Mouse (Mus musculus) urinary bladder, adult 2 months (tissue): ENCODE results near the gene Galnt15. TPM values are rescaled to one million over a fixed set of nuclear protein-coding genes. Genes with fewer than 3 reads are reported as not detected.

ENCODE experiments used
- DNase-seq: peaks from one replicate; pipeline ENCODE4 v3.0.0; 2022; ENCODE audit warnings: low spot score
- polyA plus RNA-seq: library from polyadenylated mRNA; depleted of rRNA; stranded (reverse); fragments of >200 nt; gene quantifications from 2 replicates; pipeline ENCODE4 v1.2.3, GENCODE M21; 2012; rRNA removed

Gene Galnt15
- 14.0 and 20.8 TPM in 2 replicates for polyA plus RNA-seq

DNA sequence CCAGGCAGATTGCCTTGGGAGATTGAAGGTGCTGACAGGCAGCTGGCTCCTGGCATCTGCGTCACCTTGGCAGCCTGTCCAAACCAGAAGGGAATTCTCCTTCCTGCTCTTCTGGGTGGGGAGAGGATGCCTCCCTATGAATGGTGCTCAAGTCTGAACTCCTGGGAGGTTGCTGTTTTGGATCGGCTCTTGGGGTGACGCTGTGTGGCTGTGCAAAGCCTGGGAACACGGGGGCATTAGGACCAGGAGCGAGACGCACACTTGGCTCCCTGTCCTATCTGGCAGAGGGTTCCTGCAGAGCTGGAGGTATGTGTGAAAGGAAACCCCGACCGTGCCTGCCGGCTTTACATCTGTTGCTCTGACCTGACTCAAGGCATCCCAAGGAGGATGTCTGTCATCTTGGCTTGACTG lies at the start of gene Galnt15:
Gene Galnt15 (plus strand): TSS at position 309 of the 411 bp plus-strand sequence.
- DNase-seq = no peak

DNA sequence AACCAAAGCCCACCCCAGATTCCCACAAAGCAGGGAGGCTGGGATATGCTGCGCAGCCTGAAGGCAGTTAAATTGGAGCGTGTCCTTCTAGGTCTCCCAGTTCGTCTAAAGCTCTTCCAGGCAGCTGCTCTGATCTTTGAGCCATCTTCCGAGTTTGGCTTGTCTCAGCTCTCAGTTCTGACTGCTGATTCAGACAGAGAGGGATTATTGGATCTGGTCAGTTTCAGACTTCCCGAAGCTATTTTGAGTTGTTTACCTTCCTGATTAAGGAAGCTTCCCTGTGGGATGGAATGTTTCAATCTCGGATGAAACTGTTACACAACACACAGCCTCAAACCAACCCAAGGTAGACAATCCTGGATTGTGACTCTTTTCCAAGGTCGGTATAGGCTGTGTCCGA lies 34.8 kb upstream of the Galnt15 start:
- DNase-seq = no peak

DNA sequence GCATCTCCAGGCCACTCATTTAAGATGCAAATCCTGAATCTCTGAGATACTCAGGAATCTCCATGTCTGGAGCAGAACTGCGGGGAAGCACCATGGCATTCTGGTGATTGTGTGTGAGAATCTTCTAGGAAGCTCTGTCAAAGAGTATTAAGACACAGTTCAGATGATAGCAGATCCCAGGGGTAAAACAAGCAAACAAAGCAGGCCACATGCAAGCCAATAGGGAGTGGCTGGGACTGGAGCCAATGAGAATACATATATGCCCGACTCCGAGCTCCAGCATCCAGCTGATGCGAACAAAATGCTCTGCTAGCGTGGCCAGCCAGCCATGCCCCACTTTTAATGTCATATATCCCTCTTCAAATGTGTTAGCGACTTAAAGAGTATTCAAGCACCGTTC lies 27.8 kb upstream of the Galnt15 start:
- no peak for DNase-seq

- DNase-seq = no peak
Observed at GRCm38 (mm10) chr14:32002502-32003338, 26.1 kb upstream of the Galnt15 start.

DNA sequence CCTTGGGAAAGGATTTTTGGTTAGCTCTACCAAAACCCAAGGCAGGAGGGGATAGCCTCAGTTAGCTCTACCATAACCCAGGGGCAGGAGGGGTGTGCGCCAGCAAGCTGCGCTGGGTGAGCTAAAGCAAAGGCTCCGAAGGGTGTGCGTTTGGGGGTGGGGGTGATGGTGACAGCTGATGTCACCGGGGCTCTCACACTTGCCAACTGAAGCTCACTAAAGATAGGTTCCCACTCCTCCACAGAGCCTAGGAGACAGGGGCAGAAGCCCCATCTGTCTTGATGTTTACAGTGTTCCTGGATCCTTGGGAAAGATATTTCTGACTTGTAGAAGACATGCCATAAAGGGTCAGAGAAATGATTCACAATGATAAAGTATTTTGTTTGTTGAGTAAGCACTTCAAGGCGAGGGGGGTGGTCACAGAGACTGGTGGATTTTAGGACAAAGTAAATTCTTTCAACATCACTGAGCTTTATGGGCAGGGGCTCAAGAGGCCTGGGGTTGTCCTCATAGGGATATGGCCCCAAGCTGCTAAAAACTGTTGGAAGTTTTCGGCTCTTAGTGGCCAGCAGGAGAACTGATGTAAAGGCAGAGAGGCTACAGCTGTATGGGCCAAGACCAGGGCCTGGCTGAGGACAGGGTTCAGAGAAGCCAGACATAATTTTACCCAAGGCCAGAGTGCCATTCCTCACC lies 24.7 kb upstream of the Galnt15 start:
- DNase-seq = no peak

GRCm38 (mm10) chr14:32005673-32006261 lies 23.0 kb upstream of the Galnt15 start:
- no peak for DNase-seq

GRCm38 (mm10) chr14:32007654-32008335 lies 21.0 kb upstream of the Galnt15 start:
- no peak for DNase-seq

DNA sequence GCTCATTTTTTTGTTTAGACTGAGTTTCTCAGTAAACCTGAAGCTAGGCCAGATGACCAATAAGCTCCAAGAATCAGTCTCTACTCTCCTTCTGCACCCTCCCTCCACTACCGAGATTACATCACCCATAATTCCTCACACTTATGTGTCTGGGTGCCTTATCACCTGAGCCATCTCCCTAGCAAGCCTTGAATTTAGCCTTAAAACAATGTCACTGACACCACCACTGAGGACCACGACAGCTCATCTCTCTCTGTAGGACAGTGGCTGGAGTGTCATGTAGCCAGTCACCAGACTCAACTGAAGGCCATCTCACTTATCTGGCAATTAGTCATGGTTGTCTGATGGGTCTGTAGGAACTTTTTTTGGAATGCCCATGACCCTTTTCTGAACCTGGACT lies 19.1 kb upstream of the Galnt15 start:
- no peak for DNase-seq

- DNase-seq = no peak
Observed at GRCm38 (mm10) chr14:32011547-32012304, 17.1 kb upstream of the Galnt15 start.

DNA sequence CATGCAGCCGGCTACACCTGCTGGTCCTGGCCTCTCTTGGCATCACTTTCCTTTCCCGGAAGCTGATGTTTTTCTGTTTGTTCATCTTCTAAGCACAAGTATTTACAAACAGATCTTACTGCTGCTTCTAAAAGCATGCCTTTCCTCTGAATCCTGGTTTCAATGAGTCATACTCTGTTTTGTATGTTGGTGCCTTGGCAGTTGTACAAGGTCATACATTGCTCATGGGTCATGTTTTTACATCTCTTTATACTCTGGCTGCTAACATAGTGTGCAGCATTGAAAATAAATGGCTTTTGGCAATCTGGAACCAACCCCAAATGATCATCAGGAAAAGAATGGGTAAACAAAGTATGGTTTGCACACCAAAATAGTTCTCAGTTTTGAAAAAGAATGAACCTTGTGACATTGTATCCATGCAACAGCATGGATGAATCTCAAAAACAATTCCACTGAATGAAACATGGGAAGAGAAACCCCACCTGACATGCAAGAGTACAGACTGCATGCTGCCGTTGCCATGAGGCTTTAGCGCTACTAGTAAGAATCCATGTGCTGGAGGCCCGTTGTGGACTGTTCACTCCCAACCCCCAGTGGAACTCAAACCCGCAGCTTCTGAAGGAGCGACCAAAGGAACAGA lies 13.5 kb upstream of the Galnt15 start:
- no peak for DNase-seq

- no peak for DNase-seq
Observed at GRCm38 (mm10) chr14:32016466-32016865, 12.3 kb upstream of the Galnt15 start.

DNA sequence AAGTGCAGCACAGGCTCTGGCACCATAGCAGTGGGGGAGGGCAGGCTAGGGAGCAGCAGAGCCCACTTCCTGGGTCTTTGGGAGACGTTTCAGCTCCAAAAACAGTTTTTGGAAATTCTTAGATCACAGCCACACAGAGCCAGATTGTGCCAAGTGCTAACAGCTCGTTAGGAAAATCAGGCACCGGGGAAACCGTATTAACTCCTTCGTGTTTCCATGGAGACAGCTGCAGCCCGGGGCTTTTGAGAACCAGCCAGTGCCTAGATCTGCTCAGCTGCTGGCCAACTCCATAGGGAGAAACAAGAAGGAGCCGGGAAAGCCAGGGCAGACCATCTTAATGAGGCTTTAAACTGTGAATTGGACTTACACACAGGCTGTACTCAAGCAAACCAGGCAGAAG lies 11.9 kb upstream of the Galnt15 start:
- no peak for DNase-seq

DNA sequence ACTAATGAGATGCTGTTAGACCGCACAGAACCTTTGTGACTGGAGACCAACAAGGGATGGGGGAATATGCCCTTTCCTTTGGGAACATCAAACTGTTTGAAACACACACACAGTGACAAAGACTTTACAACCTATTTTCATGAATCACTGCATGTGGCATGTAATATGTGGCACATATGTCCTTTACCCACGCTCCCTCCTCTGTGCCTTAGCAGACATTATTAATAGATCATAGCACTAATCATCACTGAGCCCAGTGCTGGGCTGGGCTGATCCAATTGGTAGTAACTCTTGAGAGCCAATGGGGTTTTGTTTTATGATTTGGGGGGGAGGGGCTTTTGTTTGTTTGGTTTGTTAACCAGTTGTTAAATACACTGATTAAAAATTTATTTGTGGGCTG lies 11.3 kb upstream of the Galnt15 start:
- DNase-seq = no peak

- DNase-seq = no peak
Observed at GRCm38 (mm10) chr14:32019091-32019490, 9.7 kb upstream of the Galnt15 start.

GRCm38 (mm10) chr14:32021967-32022366 lies 6.8 kb upstream of the Galnt15 start:
- DNase-seq = no peak

DNA sequence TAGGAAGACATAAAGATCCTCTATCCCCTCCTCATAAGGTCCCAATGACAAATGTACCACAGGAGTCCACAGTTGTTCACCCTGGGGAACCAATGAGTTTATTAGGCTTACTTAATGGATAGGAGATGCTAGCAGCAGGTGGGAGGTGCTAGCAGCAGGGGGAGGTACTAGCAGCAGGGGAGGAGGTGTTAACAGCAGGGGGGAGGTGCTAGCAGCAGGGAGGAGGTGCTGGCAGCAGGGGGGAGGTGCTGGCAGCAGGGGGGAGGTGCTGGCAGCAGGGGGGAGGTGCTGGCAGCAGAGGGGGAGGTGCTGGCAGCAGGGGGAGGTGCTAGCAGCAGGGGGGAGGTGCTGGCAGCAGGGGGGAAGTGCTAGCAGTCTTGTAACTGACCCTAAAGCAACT lies 6.3 kb upstream of the Galnt15 start:
- no peak for DNase-seq

GRCm38 (mm10) chr14:32023891-32024290 lies 4.9 kb upstream of the Galnt15 start:
- no peak for DNase-seq

DNA sequence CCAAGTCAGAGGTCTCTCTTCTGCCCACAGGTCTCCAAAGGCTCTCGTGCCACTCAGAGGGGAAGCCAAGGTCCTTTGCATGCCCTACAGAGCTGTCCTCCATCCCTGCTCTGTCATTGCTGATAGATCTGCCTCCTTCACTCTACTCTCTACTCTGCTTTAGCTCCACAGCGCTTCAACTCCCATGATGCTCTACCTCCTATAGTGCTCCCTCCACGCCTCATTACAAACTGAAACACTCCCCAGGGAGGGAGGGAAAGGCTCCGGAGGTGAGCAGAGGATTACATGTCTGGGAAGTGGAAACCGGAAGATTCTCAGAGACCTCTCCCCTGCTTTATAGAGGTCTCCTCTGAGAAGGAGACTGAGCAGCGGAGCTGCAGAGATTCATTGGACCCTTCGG lies 1.6 kb upstream of the Galnt15 start:
- no peak for DNase-seq

- no peak for DNase-seq
Observed at GRCm38 (mm10) chr14:32029411-32029992, 713 bp downstream of the Galnt15 start.

- no peak for DNase-seq
Observed at GRCm38 (mm10) chr14:32030073-32030472, 1.3 kb downstream of the Galnt15 start.

- DNase-seq = no peak
Observed at GRCm38 (mm10) chr14:32032522-32032921, 3.7 kb downstream of the Galnt15 start.
